Mouse (Mus musculus) embryonic fibroblast, embryonic 13.5 days (primary cell): ENCODE measurements at regions not wholly inside any gene's neighbourhood (a gene's known extent, or its start where the extent isn't known, plus 50 kb on each side); places are given as distances from the start of the nearest gene placed in this dataset.

Experiments used
- CTCF ChIP-seq: IDR thresholded peaks from 2 replicates; pipeline ENCODE4 v1.5.1; 2011; ENCODE audit warnings: mild to moderate bottlenecking, control low read depth, low read length, moderate library complexity, borderline replicate concordance; ENCODE audit not compliant: insufficient read depth
- POLR2A ChIP-seq: IDR thresholded peaks from 2 replicates; pipeline ENCODE4 v1.6.1; 2011; ENCODE audit warnings: low read depth, mild to moderate bottlenecking, control low read depth, low read length, moderate library complexity

DNA sequence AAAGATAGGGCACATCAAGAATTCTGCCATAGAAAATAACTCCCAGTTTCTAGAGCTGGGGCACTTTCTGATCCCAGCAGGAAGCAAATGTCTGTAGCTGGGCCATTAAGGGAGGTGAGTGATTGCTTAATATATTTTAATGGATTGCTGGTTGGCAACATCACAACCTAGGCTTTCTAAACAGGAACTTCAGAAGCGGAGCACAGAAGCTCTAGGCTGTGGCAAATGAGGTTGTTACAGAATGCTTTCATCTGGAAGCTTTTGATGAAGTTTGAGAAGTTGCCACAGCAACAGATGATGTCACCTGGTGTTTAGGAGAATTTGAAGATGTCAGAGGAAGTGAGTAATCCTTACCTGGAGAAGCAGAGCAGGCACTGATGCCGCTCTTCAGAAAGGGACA lies 95.3 kb downstream of the Plk2 start:
- TF ChIP-seq POLR2A (no peak), CTCF (no peak)
